Mouse (Mus musculus) 3134 (cell line): ENCODE measurements around the gene Copg1.

ENCODE experiments used
- DNase-seq: peaks from one replicate; pipeline ENCODE4 v3.0.0-alpha.2; 2011; ENCODE audit warnings: low spot score; ENCODE audit not compliant: insufficient read length; ENCODE audit errors: extremely low read depth

The Copg1 gene

DNA sequence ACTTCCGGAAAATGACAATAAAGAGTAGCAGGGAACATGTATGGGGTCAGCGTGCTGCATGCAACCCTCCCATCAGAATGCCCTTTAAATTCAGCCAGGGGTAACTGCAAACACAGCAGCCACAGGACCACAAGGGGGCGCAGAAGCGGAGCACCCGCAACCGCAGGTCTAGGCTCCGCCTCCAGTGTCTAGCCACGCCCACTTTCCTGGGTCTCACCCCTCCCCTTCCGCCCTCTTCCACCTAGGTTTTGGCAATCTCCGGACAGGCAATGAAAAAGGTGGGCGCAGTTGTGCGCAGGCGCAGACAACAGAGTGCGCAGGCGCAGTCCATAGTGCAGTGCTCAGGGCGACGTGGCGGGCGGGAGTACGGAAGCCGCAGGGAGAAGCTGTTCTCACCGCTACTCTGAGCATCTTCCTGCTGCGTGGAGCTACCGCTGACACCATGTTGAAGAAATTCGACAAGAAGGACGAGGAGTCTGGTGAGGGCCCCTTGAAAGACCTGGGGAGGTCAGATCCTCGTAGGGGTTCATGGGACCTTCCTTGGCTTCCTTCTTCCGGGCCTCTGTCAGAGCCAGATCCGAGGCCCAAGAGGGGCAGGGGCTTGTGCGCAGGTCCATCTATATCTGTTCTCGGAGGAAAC is at the start of gene Copg1:
Copg1 (plus strand) TSS at position 221 of the 640 bp plus-strand sequence.
- peak; percentile 96 for DNase-seq

DNA sequence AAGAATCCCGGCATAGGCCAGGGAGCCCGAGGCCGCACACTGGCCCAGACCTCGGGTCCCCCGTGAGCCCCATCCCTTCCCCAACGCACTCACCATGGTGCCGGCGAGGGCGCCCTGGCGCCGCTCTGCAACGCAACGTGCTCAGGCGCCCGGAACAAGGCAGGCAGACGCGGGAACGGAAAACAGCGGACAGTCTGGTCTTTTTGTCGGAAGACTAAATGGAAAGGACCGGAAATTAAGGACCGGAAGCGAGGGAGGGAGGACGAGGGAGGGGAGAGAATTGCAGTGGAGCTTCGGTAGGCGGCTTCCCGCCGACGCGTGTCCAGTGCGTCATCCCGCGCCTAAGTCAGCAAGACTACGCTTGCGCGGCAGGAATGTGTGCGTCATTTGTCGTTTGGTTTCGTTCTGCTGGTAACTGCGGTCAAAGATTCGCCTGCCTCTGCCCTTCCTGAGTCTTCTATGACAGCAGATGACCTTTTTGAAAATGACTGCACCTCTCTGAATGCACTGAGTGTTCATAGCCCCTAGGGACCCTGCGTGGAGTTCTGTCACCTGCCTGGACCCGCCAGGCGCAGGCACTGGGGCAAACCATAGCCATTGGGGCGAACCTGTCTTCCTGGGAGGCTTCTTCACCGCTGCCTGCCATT is 48.9 kb upstream of the Copg1 start, which contains the start of gene Isy1:
Isy1 (minus strand) TSS at position 248 of the 647 bp plus-strand sequence.
- peak; percentile 96 for DNase-seq

DNA sequence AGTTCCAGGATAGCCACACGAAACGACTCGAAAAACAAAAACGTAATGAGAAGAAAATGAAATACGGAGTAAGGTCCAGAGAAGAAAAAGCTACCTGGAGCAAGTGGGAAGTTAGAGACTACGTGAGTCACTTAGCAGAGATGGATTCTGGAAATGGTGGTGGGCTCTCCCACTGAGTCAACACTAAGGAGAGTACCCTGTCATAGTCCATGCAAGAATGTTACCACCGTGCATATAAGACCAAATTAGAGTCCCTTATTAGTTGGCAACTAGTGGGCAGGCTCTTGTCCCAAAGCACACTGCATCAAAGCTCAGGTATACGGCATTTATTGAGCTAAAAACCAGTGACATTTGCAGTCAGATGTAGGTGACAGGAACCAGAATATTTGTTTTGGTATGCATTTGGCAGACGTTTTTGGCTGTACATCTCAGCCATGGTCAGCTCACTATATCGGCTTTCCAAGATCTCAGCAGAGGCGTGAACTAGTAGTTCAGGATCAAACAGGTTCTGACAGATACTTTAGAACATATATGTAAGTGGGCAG is 47.7 kb upstream of the Copg1 start:
- DNase-seq = no peak

DNA sequence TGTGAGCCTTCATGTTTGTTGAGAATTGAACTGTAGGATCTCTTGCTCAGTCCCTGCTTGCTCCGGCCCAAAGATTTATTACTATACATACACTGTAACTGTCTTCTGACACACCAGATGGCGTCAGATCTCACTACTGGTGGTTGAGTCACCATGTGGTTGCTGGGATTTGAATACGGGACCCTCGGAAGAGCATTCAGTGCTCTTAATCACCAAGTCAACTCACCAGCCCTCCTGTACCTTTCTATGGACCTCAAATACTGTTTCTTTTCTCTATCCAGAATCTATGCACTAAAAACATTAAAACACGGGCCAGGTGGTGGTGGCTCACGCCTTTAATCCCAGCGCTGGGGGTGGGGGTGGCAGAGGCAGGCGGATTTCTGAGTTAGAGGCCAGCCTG is 46.0 kb upstream of the Copg1 start:
- DNase-seq = no peak

DNA sequence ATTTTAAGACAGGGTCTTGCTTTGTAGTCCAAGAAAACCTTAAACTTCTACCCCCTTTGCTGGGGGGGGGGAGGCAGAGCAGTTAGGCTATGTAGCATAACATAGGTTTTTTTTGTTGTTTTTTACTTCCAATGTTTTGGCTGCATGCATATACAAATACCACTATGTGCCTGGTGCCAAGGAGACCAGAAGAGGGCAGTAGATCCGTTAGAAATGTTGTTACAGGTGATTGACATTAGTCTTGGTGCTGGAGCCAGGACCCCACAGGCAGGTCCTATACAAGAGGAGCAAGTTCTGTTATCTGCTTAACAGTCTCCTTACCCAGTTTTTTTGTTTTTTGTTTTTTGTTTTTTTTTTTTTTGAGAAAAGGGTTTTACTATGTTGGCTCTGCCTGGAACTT is 45.4 kb upstream of the Copg1 start:
- no peak for DNase-seq

DNA sequence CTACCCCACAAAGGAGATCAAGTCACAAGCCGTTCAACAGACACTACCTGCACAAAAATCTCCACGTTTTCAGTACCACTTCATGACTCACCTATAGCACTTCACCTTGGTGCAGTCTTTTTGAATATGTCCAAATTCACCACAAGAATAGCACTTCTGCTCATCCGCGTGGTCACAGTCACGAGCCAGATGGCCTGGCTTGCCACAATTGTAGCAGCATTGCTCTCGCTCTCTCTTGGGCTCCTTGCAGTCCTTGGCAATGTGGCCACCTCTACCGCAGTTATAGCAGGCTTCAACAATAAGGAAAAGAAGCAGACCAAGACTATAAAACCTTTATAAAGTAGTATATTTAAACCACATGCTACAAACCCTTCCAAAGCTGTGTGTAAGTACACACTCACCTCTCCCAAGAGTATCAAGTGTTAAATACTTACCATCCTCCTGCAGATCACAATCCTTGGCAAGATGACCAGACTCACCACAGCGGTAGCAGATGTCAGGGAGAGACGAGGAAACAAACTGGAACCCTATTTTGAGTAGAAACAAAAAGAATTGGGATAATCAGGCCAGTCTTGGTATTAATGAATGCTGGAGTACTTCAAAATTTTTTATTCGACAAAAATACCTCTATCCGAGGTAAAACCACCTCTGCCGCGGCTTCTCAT is 42.5 kb upstream of the Copg1 start:
- no peak for DNase-seq

DNA sequence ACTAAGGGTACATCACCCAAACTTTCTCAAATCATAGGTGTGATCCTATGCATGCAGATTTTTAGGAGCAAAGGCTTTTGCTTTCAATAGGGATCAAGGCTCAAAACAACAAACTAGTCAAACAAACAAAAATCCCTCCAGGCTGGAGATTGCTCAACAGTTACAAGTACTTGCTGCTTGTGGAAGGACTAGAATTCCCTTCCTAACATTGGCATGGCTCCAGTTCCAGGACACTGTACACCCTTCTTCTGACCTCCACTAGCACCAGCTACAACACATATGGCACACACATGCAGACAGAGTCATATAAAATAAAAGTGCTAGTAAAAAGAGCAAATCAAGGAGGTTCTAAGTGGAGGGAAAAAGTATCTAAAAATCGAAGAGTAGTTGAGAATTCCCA is 40.8 kb upstream of the Copg1 start:
- DNase-seq = no peak

DNA sequence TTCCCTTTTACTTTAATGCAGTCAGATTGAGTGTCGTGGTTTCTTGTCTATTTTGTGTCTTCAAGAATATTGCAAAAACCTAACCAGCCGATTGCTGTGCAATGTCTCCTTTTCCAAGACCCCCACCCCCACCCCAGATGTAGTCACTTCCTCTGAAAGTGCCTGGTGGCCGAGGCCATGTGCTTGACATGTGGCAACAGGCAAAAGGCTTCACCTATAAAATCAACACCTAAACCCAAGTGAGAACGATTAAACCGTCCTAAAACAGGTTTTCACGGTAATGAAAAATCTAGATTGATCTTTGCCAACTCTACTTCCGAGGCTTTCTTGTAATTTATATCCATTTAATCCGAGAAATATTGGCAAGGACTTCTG is 37.8 kb upstream of the Copg1 start:
- DNase-seq = peak; percentile 32

DNA sequence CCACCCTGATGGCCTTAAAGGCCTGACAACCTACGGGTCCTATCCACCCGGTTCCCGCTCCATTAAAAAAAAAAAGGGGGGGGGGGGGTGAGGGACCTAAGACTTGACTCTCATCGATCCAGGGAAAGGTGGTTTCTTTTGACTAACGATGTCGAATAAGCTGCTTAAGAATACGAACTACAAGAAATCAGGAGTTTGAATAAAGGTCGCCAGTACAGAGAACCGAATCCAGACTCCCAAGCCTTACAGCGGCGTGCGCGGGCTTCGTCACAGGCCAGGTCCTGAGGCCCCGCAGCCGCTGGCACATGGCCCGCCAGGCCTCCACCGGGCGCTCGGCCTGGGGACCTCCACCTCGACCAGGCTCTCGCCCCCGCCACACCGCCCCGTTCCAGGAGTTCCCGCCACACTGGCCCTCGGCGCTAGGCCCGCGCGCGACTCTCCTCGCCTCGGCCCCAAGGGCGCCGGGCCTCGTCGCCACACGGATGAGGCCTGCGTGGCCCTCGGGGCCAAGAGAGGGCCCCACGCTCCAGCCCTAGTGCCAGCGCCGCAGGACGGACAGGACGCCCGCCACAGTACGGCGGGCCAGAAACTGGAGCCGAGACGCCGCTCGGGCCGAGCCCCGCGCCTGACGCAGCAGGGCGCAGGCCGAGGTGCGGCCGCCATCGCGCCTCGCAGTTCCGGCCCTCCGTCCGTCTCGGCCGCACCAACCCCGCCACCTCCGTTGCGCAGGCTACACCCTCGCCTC is 37.3 kb upstream of the Copg1 start:
- DNase-seq = peak; percentile 68

DNA sequence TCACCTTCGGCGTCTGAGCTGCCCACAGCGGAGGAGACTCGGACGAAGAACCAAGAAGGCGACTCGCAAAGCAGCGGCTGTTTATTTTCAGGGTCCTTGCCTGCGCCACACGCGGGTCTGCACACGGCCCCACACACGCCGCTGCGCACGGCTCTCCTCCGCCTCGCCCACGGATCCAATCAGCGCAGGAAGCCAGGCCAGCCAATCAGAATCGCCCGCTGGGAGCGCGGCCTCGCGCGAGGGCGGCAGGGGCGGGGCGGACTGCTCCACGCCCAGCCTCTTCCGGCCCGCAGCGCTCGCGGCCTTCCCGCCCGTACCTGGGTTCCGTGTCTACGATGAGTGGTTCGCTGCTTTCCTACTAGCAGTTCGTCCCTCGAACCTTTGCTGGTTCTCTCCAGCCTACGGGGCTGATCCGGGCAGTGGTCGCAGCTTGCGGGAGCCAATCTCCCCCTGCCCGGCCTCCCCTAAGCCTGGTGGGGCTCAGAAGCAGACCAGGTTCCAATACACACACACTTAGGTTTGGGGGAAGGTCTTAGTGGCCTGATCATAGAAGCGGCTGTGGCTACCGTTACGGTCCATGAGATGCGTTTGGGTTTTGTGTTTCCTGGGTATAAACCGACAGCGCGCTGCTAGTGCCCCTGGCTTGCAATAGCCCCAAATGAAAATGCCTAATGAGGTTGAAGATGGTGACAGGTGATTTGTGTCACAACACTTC is 36.6 kb upstream of the Copg1 start, which contains the start of gene Cnbp:
Cnbp (minus strand) TSS at position 207 of the 715 bp plus-strand sequence.
- DNase-seq = peak; percentile 96

DNA sequence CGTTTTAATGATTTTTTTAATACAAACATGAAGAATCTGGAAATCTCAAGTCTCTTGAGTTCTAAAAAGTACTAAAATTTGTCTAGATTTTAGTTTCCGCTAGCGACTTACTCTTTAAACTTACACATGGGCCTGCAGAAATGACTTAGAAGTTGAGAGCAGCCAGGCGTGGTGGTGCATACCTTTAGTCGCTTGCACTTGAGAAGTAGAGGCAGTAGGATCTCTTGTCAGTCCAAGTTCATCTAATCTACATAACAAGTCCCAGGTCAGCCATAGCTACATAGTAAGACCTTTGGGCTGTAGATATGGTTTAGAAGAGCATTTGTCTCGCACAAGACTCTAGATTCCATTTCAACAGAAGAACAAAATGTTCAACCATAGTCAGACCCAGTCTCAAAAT is 35.7 kb upstream of the Copg1 start:
- DNase-seq = no peak

DNA sequence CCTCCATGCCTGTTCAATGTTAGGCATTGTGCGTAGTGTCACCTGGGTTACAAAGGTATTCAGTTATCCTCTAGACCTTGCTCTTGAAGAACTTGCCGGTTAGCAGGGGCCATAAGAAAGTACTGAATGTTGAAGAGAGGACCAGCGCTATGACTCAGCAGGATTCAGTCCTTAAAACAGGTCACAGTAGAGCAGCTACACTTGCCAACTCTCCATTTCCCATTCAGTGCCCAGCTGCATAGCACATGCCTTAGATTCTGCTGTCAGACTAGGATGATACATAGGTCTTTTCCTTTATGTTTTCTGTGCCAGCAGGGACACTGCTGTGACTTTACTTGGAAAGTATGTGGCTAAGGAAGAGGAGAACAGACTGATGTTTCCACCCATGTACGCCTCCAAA is 34.2 kb upstream of the Copg1 start:
- DNase-seq = peak; percentile 47

DNA sequence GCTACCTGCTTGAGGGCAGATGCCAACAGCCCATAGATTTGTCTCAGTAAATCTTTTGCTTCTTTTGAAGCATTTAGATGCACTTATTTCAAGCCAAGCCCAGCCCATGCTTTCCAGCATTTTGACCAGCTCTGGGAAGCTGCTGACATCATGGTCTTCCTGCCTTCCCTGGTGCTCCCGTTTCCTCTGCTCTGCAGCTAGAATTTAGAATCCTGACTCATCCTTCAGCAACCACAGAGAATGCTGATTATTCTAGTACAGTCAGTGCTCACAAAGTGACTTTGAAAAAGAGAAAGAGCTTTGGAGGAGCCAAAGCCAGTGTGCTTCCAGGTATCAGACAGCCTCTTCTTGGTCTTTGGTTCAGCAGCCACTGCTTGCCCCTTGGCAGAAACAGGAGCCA is 30.5 kb upstream of the Copg1 start:
- DNase-seq = peak; percentile 71

DNA sequence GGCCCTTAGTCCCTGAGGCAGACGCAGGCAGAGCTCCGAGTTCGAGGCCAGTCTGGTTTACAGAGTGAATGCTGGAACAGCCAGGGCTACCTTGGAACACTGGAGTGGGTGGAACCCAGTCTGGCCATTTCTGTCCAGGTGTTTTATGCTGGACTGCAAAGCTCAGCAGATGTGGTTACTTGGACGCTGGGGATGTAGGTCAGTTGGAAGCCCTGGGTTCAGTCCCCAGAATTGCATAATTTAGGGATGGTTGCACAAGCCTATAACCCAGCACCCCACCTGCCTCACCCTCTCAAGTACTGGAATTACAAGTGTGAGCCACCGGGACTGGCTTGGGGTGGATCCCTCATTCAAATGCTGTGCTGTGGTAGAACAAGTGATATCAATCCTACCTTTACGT is 21.4 kb upstream of the Copg1 start:
- DNase-seq = no peak

DNA sequence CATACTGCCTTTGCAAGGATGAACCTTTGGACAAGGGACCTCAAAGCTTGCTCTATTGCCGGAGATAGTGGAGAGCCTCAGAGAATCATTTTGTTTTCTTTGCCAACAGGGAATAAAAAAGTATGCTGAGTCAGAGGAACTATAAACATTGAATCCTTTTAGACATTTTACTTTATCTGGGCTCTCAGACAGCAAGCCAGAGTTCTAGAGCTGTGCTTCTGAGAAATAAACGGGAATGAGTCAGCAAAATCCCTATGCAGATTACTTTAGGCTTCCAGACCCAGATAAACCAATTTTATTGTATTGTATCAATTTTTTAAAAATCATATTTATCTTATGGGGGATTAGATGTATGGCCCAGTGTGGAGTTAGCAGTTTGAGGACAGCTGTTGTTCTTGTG is 20.4 kb upstream of the Copg1 start:
- no peak for DNase-seq

DNA sequence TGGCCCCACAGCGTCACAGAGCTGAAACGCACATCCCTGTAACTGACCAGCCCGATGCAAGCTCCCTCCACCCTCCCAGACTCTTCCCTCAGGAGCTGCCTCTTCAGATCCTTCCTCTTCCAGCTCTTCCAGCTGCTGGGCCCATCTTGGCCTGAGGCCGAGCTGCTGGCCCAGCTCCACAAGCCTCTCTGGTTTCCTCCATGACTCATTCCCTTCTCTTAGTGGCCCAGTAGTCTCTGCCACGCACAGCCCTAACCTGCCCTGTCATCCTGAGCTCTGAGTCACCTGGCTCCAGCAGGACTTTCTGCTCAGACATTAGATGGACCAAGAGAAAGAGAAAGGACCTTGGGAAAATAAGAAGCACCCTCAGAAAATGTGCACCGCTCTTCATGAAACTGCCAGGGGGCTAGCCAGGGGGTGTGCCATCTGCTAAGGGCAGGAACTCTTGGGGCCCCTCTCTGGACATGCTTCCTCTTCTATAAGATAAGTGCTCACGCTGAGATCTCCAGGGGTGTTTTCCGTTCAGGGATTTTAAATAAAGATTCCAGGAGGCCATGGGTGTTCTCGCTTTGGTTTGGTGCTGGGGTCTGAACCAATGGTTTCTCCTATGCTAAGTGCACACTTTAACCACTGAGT is 18.6 kb upstream of the Copg1 start:
- DNase-seq = peak; percentile 94

DNA sequence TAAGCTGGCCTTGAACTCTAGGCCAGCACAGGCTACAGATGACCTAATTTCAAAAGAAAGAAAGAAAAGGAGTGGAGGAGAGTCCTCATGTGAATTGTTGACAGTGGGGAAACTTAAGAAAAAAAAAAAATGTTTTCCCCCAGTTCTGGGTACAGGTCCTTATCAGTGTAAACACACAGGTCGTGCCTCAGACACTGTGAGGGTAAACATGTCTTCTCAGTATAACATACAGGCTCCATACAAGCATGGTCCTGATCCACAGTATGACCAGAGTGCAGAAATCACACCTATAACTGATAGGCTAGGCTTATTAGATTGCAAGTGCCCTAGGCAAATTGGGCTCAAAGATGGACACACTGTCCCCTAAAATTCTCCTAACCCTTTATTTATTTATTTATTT is 17.2 kb upstream of the Copg1 start:
- DNase-seq = no peak

DNA sequence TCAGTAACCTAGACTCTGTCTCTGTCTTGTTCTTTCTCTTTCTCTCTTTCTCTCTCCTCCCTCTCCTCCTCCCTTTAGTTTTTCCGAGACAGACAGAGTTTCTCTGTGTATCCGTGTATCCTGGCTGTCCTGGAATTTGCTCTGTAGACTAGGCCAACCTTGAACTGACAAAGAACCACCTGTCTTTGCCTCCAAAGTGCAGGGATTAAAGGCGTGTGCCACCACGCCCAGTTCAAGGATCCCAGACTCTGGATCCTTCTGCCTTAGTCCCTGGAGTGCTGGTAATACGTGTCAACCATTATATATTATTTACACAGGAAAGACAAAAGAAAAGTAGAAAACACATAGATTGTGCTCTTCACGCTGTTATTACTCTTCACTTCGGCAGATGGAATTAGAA is 16.4 kb upstream of the Copg1 start:
- no peak for DNase-seq

DNA sequence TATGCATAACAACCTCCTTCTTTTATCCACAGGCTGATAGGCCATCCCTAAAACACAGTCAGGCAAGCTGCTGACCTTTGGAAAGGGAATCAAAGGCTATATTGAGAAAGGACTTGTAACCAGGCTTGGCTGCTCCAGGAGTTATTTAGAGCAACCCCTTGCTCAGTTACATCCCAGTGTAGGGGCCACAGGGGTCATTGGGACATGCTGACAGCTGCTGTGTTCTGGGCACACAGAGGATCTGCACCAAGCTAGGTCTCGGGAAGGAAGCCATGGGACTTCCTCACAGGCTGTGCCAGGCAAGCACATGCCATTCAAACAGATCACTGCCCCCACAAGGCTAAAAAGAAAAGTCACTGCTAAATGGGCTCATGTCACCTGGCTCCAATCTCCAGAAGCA is 14.5 kb upstream of the Copg1 start:
- peak; percentile 36 for DNase-seq

DNA sequence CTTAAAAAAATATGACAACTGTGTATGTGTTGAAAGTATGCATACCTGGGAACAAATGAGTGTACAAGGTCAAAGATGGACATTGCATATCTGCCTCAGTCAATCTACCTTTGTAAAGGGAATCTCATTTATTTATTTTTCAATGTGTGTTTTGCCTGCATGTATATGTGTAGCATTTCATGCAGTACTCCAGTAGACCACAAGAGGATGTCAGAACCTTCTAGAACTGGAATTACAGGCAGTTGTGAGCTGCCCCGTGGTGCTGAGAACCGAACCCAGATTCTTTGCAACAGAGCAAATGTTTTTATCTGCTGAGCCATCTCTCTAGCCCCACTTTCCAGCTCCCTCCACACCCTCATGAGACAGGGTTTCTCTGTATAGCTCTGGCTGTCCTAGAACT is 13.7 kb upstream of the Copg1 start:
- no peak for DNase-seq
